Mouse (Mus musculus): ENCODE measurements around the gene Flywch2. TPM values are rescaled to one million over a fixed set of nuclear protein-coding genes. Genes with fewer than 3 reads are reported as not detected.
A peak's percentile ranks its signal among the peaks of the same experiment; 100 is the strongest.

The Flywch2 gene
- polyA plus RNA-seq, 1 experiment, result 9.3 TPM

DNA sequence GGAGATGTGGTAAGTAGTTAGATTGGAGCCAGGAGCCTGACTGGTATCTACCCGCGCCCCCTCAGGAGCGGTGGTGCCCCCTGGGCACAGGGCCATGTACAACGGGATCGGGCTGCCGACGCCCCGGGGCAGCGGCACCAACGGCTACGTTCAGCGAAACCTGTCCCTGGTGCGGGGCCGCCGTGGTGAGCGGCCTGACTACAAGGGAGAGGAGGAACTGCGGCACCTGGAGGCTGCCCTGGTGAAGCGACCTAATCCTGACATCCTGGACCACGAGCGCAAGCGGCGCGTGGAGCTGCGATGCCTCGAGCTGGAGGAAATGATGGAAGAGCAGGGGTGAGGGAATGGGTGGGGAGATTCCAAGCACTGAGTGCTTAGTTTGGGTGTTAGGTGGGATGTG is 21.0 kb upstream of the Flywch2 start:
- 0 out of 2 replicates have a peak overlapping the region, but pooled peaks have one; percentile 41 for H3K27ac ChIP-seq (ENCODE audit: insufficient read depth, low read depth, low read length)

DNA sequence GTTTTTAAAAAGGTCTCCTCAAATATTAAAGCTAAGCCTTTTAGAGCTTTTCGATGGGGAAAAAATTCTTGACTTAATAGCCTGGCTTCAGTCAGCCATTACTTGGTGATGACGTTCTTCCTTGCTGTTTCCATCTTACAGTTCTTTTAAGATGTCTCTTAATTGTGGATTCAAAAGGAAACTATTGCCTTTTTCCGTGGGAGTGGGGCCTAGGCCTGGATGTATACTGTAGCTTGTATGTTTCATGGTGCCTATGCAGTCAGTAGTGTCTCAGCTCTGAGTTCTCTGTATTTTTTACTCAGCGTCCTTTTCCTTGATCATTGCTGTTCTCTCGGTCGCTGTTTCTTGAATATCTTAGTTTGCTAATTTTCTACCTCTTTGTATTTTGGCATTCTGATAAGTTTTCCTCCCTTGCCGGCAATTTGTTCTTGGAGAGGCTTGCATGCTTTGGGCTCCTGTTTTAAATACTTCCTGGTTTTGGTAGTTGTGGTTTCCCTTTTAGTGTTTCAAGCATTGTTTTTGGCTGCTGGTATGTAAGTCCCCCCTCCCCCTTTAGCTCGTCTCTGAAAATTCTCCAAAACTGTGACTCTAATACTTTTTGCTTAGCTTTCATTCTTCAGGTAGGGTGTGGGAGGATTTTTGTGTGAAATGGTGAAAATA is 18.7 kb upstream of the Flywch2 start:
- H3K36me3 ChIP-seq (ENCODE audit: control insufficient read depth, insufficient read depth, low read length), result peaks cover 4% of the 10 kb centered on the region
- peak overlapping the region; percentile 99 for H3K4me3 ChIP-seq (ENCODE audit: insufficient read depth, low read depth, low read length)
- peak overlapping the region; percentile 43; the same call in 1 of the 2 replicates for H3K27ac ChIP-seq (ENCODE audit: insufficient read depth, low read depth, low read length)
- H3K27me3 ChIP-seq (replicated peaks; ENCODE audit: control insufficient read depth, insufficient read depth, low read length), result no peaks in the 10 kb centered on the region
- peaks cover 10% of the 10 kb centered on the region for H3K4me1 ChIP-seq (ENCODE audit: control insufficient read depth, insufficient read depth, low read length)
- no peak for DNase-seq
- WGBS, result under 1% methylated on average over 8 of the region's 8 CpGs
- no peak for TF ChIP-seq POLR2A (IDR thresholded peaks at IDR 0.05; ENCODE audit: low read depth, low read length)
- no peak for TF ChIP-seq CTCF (conservative IDR thresholded peaks at IDR 0.05; ENCODE audit: insufficient read depth, insufficient read length, low read depth, low read length)

More for the DNA sequence above, 21.0 kb upstream of the Flywch2 start:
- Histone ChIP-seq H3K4me1 (ENCODE audit: control insufficient read depth, insufficient read depth, low read length) (peaks cover 10% of the 10 kb centered on the region), H3K36me3 (ENCODE audit: control insufficient read depth, insufficient read depth, low read length) (peaks cover 18% of the 10 kb centered on the region), H3K27me3 (replicated peaks; ENCODE audit: control insufficient read depth, insufficient read depth, low read length) (no peaks in the 10 kb centered on the region), H3K4me3 (ENCODE audit: insufficient read depth, low read depth, low read length) (peak overlapping the region; percentile 54; the same call in 1 of the 2 replicates)
- 19% methylated on average over 25 of the region's 25 CpGs for WGBS
- peak; percentile 55; the same call in 1 of the 2 replicates for TF ChIP-seq CTCF (conservative IDR thresholded peaks at IDR 0.05; ENCODE audit: insufficient read depth, insufficient read length, low read depth, low read length)
- TF ChIP-seq POLR2A (IDR thresholded peaks at IDR 0.05; ENCODE audit: low read depth, low read length), result no peak
- DNase-seq, result peak; percentile 69

DNA sequence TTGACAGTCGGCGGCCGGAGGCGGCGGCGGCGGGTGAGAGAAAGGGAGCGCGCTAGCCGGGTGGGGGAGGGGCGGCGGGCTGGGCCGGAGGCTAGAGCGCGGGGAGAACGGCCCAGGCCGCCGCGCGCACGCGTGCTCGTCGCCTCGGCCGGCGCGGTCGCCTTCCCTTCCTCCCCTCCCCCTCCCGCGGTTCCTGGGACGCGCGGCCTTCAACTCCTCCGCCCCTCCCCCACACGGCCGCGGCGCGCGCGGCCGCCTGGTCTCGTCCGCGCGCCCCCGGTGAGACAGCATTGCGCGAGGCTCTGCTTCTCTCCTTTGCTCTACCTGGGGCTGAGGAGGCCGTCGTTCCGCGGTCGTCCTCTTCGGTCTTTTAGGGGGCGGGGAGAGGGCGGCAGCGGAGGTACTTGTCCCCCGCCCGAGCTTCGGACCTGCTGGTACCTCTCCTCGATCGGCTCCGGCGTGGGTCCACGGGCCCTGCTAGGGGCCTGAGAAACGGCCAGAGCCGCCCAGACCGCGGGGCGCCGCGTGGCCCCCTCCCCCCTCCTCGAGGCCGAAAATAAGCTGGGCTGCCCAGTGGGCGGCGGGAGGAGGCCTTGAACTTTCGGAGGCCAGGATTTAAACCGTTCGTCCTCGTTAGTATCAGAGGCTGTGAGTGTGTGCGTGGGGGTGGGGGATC is 17.6 kb upstream of the Flywch2 start:
- H3K27ac ChIP-seq (ENCODE audit: insufficient read depth, low read depth, low read length), result peak overlapping the region; percentile 93
- no peaks in the 10 kb centered on the region for H3K27me3 ChIP-seq (replicated peaks; ENCODE audit: control insufficient read depth, insufficient read depth, low read length)
- peaks cover 10% of the 10 kb centered on the region for H3K4me1 ChIP-seq (ENCODE audit: control insufficient read depth, insufficient read depth, low read length)
- TF ChIP-seq POLR2A (IDR thresholded peaks at IDR 0.05; ENCODE audit: low read depth, low read length), result no peak
- no peak for TF ChIP-seq CTCF (conservative IDR thresholded peaks at IDR 0.05; ENCODE audit: insufficient read depth, insufficient read length, low read depth, low read length)
- peaks cover under 1% of the 10 kb centered on the region; the same call in 1 of the 2 replicates for H3K36me3 ChIP-seq (ENCODE audit: control insufficient read depth, insufficient read depth, low read length)
- DNase-seq, result peak; percentile 89
- under 1% methylated on average over 59 of the region's 83 CpGs for WGBS
- H3K4me3 ChIP-seq (ENCODE audit: insufficient read depth, low read depth, low read length), result peak overlapping the region; percentile 99

- under 1% methylated on average over 60 of the region's 60 CpGs for WGBS
Measured at GRCm38 (mm10) chr17:23802746-23803365, 17.0 kb upstream of the Flywch2 start.

DNA sequence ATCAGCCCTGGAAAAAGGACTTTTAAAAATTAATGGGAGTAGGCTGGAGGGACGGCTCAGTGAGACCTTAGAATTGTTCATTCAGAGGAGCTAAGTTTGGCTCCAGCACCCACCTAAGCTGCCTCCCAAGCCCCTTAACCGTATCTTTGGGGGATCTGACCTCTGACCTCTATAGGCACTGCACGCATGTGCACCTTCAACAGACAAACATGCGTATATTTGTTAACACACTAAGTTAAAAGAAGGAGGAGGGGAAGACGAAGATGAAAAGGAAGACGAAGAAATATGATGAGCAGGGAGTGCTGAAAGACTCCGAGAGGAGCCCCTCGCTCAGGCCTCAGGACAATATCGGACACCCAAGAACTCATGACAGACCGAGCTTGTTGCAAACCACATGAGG is 15.7 kb upstream of the Flywch2 start:
- no peak for DNase-seq
- TF ChIP-seq CTCF (conservative IDR thresholded peaks at IDR 0.05; ENCODE audit: insufficient read depth, insufficient read length, low read depth, low read length), result no peak
- no peak for TF ChIP-seq POLR2A (IDR thresholded peaks at IDR 0.05; ENCODE audit: low read depth, low read length)
- no peak overlapping the region for H3K27ac ChIP-seq (ENCODE audit: insufficient read depth, low read depth, low read length)
- H3K4me1 ChIP-seq (ENCODE audit: control insufficient read depth, insufficient read depth, low read length), result peaks cover 2% of the 10 kb centered on the region
- 96% methylated on average over 10 of the region's 10 CpGs for WGBS
- no peaks in the 10 kb centered on the region for H3K36me3 ChIP-seq (ENCODE audit: control insufficient read depth, insufficient read depth, low read length)
- no peaks in the 10 kb centered on the region for H3K27me3 ChIP-seq (replicated peaks; ENCODE audit: control insufficient read depth, insufficient read depth, low read length)
- no peak overlapping the region for H3K4me3 ChIP-seq (ENCODE audit: insufficient read depth, low read depth, low read length)

More at GRCm38 (mm10) chr17:23802746-23803365, 17.0 kb upstream of the Flywch2 start:
- Histone ChIP-seq H3K4me3 (ENCODE audit: insufficient read depth, low read depth, low read length) (peak overlapping the region; percentile 99), H3K27ac (ENCODE audit: insufficient read depth, low read depth, low read length) (peak overlapping the region; percentile 85), H3K4me1 (ENCODE audit: control insufficient read depth, insufficient read depth, low read length) (peaks cover 8% of the 10 kb centered on the region), H3K27me3 (replicated peaks; ENCODE audit: control insufficient read depth, insufficient read depth, low read length) (no peaks in the 10 kb centered on the region), H3K36me3 (ENCODE audit: control insufficient read depth, insufficient read depth, low read length) (no peaks in the 10 kb centered on the region)
- peak; percentile 99 for DNase-seq
- TF ChIP-seq POLR2A (IDR thresholded peaks at IDR 0.05; ENCODE audit: low read depth, low read length) (peak; percentile 55), CTCF (conservative IDR thresholded peaks at IDR 0.05; ENCODE audit: insufficient read depth, insufficient read length, low read depth, low read length) (no peak)

DNA sequence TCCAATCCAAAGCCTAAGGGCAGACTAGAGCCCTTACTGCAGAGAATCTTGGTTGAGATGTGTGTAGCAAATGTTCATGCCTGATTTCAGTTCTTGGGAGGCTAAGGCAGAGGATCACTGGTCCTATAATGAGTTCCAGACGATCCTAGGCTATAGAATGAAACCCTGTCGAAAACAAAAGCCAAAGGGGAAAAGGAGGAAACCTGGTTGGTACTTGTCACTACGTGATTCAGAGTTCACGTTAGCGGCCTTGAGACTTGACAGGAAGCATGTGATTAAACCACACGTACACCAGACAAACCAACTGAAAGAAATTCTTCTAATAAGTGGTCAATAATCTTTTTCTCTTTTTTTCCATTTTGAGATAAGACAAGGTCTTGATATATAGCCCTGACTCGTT is 11.4 kb upstream of the Flywch2 start:
- Histone ChIP-seq H3K4me3 (ENCODE audit: insufficient read depth, low read depth, low read length) (no peak overlapping the region), H3K36me3 (ENCODE audit: control insufficient read depth, insufficient read depth, low read length) (no peaks in the 10 kb centered on the region), H3K4me1 (ENCODE audit: control insufficient read depth, insufficient read depth, low read length) (no peaks in the 10 kb centered on the region), H3K27ac (ENCODE audit: insufficient read depth, low read depth, low read length) (no peak overlapping the region), H3K27me3 (replicated peaks; ENCODE audit: control insufficient read depth, insufficient read depth, low read length) (no peaks in the 10 kb centered on the region)
- 78% methylated on average over 7 of the region's 7 CpGs for WGBS
- no peak for TF ChIP-seq CTCF (conservative IDR thresholded peaks at IDR 0.05; ENCODE audit: insufficient read depth, insufficient read length, low read depth, low read length)
- DNase-seq, result no peak

GRCm38 (mm10) chr17:23795323-23795722 is 9.4 kb upstream of the Flywch2 start:
- Histone ChIP-seq H3K27me3 (replicated peaks; ENCODE audit: control insufficient read depth, insufficient read depth, low read length) (no peaks in the 10 kb centered on the region), H3K4me3 (ENCODE audit: insufficient read depth, low read depth, low read length) (no peak overlapping the region), H3K4me1 (ENCODE audit: control insufficient read depth, insufficient read depth, low read length) (no peaks in the 10 kb centered on the region; the same call in 1 of the 2 replicates), H3K36me3 (ENCODE audit: control insufficient read depth, insufficient read depth, low read length) (no peaks in the 10 kb centered on the region), H3K27ac (ENCODE audit: insufficient read depth, low read depth, low read length) (no peak overlapping the region)
- no peak for DNase-seq
- 94% methylated on average over 8 of the region's 8 CpGs for WGBS
- no peak for TF ChIP-seq CTCF (conservative IDR thresholded peaks at IDR 0.05; ENCODE audit: insufficient read depth, insufficient read length, low read depth, low read length)
- TF ChIP-seq POLR2A (IDR thresholded peaks at IDR 0.05; ENCODE audit: low read depth, low read length), result no peak
